Mouse (Mus musculus) liver, embryonic 15.5 days (tissue): ENCODE results near the gene Aicda. TPM values are rescaled to one million over a fixed set of nuclear protein-coding genes. Genes with fewer than 3 reads are reported as not detected.
"Not testable (repeated sequence)": the region's sequence is repeated elsewhere in the genome, so short reads cannot be mapped to it uniquely, and the experiment has no call there.

Source experiments
- ATAC-seq: fragments of 200-750 bp; cut with Nextera tagmentation; 2 replicates; pipeline ENCODE4 v1.8.0; 2017; ENCODE audit warnings: moderate number of reproducible peaks, mild to moderate bottlenecking, moderate library complexity; ENCODE audit not compliant: insufficient read depth
- H3K27ac ChIP-seq: fragments of 300-500 bp; sonication (generic); replicated peaks from 2 replicates; pipeline ENCODE4 v1.5.1; 2015; ENCODE audit warnings: mild to moderate bottlenecking, inconsistent platforms
- H3K27me3 ChIP-seq: fragments of 300-500 bp; sonication (generic); 2 replicates; pipeline ENCODE4 v1.6.1; 2015; ENCODE audit warnings: mild to moderate bottlenecking, inconsistent platforms
- H3K36me3 ChIP-seq: fragments of 300-500 bp; sonication (generic); replicated peaks from 2 replicates; pipeline ENCODE4 v1.6.1; 2015; ENCODE audit warnings: moderate library complexity, mild to moderate bottlenecking, inconsistent platforms
- H3K4me1 ChIP-seq: fragments of 300-500 bp; sonication (generic); replicated peaks from 2 replicates; pipeline ENCODE4 v1.6.1; 2015; ENCODE audit warnings: inconsistent platforms
- H3K4me2 ChIP-seq: fragments of 300-500 bp; sonication (generic); 2 replicates; pipeline ENCODE4 v1.6.1; 2015; ENCODE audit warnings: moderate library complexity, mild to moderate bottlenecking, inconsistent platforms
- H3K4me3 ChIP-seq: fragments of 300-500 bp; sonication (generic); replicated peaks from 2 replicates; pipeline ENCODE4 v1.5.1; 2015; ENCODE audit warnings: mild to moderate bottlenecking, inconsistent platforms
- H3K9ac ChIP-seq: fragments of 300-500 bp; sonication (generic); 2 replicates; pipeline ENCODE4 v1.6.1; 2015; ENCODE audit warnings: moderate library complexity, mild to moderate bottlenecking, inconsistent platforms
- H3K9me3 ChIP-seq: fragments of 300-500 bp; sonication (generic); replicated peaks from 2 replicates; pipeline ENCODE4 v1.6.1; 2016; ENCODE audit warnings: inconsistent platforms
- WGBS: fragments of 180-500 bp; shearing (Covaris S2); methylation state at CpG from one replicate; pipeline ENCODE4 v1.1.7; 2015; ENCODE audit warnings: mixed read lengths; ENCODE audit not compliant: insufficient replicate concordance; 5-methylcytosine and 5-hydroxymethylcytosine counted together
- polyA plus RNA-seq: library from polyadenylated mRNA; unstranded; fragments of >200 nt; fragmentation: Nextera tagmentation; extraction: Ambion mirVana; gene quantifications from 2 replicates; pipeline ENCODE4 v1.2.1, GENCODE M21; 2015

Aicda gene
- polyA plus RNA-seq = not detected in 2 replicates

DNA sequence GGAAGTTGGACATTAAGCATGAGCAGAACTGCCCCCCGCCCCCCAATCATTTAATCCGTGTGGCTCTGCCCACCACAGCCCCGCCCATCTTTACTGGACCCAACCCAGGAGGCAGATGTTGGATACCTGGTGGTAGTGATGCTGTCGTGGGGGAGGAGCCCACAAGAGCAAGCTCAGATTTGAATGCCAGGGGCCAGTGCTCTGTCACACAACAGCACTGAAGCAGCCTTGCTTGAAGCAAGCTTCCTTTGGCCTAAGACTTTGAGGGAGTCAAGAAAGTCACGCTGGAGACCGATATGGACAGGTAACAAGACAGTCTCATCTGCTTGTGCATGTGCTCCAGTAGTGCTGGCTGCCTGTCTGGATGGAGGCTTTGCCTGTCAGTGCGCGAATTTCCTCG, at the start of gene Aicda:
Gene Aicda, plus strand, starts transcription at position 196 of the 400 bp plus-strand sequence.
- no peak within 1 kb of the TSS for H3K9ac ChIP-seq
- no peak within 1 kb of the TSS for H3K4me3 ChIP-seq
- no peaks in the 10 kb centered on the region for H3K36me3 ChIP-seq
- 0 out of 2 replicates have a peak, but pooled peaks cover 4% of the 10 kb centered on the region for H3K27me3 ChIP-seq
- H3K4me2 ChIP-seq = no peak within 1 kb of the TSS
- no peak within 1 kb of the TSS for H3K27ac ChIP-seq
- WGBS = 48% methylated on average over 9 of the region's 9 CpGs
- no peaks in the 10 kb centered on the region for H3K4me1 ChIP-seq
- no peak for ATAC-seq
- H3K9me3 ChIP-seq = no peaks in the 10 kb centered on the region

DNA sequence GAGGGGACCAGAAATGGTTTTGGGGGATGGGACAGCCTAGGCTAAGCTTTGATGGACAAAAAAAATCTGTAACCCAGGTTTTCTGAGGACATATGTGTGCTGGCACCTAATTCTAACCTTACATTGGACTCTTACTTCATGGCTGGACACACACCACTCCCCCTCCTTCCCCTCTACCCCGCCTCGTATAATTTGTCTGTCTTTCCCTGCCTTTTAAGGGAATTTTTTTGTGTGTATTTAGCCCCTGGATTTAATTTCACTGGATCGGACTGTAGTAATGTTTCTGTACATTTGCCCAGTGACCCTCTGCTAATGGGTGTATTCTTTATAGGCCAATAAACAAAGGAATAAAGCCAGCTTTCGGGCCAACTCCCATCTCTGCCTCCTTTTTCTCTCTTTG, 48.6 kb upstream of the Aicda start:
- Histone ChIP-seq H3K9me3 (no peaks in the 10 kb centered on the region), H3K36me3 (no peaks in the 10 kb centered on the region), H3K27ac (no peak overlapping the region), H3K9ac (no peak overlapping the region), H3K4me3 (no peak overlapping the region), H3K27me3 (0 out of 2 replicates have a peak, but pooled peaks cover 4% of the 10 kb centered on the region), H3K4me2 (no peak overlapping the region), H3K4me1 (no peaks in the 10 kb centered on the region)
- WGBS = 61% methylated on average over 4 of the region's 4 CpGs
- ATAC-seq = no peak

DNA sequence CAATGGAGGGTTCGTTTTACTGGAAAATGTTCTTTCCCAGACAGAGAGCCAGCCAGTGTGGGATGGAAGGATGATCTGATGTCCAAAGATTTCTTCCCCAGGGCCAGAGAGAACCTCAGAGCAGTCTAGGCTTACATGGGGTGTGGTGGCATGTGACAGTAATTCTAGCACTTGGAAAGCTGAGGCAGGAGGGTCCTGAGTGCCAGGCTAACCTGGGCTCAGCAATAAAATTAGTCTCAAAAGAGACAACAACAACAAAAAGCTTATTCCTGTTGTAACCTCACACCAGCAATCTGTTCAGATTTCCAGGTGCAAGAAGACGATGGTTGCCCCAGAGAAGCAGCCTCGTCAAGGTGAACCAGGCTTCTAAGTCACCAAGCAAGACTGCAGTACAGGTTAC, 48.1 kb upstream of the Aicda start, which contains the start of gene Mfap5:
Gene Mfap5, plus strand, starts transcription at position 301 of the 400 bp plus-strand sequence.
- ATAC-seq = no peak
- Histone ChIP-seq H3K9me3 (no peaks in the 10 kb centered on the region), H3K4me1 (no peaks in the 10 kb centered on the region), H3K4me2 (no peak within 1 kb of the TSS), H3K9ac (no peak within 1 kb of the TSS), H3K27me3 (0 out of 2 replicates have a peak, but pooled peaks cover 4% of the 10 kb centered on the region), H3K4me3 (no peak within 1 kb of the TSS), H3K36me3 (no peaks in the 10 kb centered on the region), H3K27ac (no peak within 1 kb of the TSS)
- WGBS = 57% methylated on average over 3 of the region's 3 CpGs

GRCm38 (mm10) chr6:122508494-122508893, 45.1 kb upstream of the Aicda start:
- Histone ChIP-seq H3K4me1 (no peaks in the 10 kb centered on the region), H3K27me3 (no peaks in the 10 kb centered on the region), H3K4me2 (no peak overlapping the region), H3K27ac (no peak overlapping the region), H3K9me3 (no peaks in the 10 kb centered on the region), H3K9ac (no peak overlapping the region), H3K4me3 (no peak overlapping the region), H3K36me3 (no peaks in the 10 kb centered on the region)
- 47% methylated on average over 8 of the region's 8 CpGs for WGBS
- no peak for ATAC-seq

- Histone ChIP-seq H3K27ac (no peak overlapping the region), H3K27me3 (no peaks in the 10 kb centered on the region), H3K4me2 (no peak overlapping the region), H3K9me3 (no peaks in the 10 kb centered on the region), H3K4me3 (no peak overlapping the region), H3K4me1 (no peaks in the 10 kb centered on the region), H3K36me3 (no peaks in the 10 kb centered on the region), H3K9ac (no peak overlapping the region)
- no peak for ATAC-seq
- WGBS = 51% methylated on average over 12 of the region's 12 CpGs
These were observed 40.4 kb upstream of the Aicda start for GRCm38 (mm10) chr6:122512914-122513878.

- no peaks in the 10 kb centered on the region for H3K9me3 ChIP-seq
- H3K9ac ChIP-seq = no peak overlapping the region
- H3K36me3 ChIP-seq = no peaks in the 10 kb centered on the region
- no peak overlapping the region for H3K4me2 ChIP-seq
- H3K4me3 ChIP-seq = no peak overlapping the region
- H3K27me3 ChIP-seq = no peaks in the 10 kb centered on the region
- 52% methylated on average over 3 of the region's 3 CpGs for WGBS
- no peaks in the 10 kb centered on the region for H3K4me1 ChIP-seq
- no peak for ATAC-seq
- H3K27ac ChIP-seq = no peak overlapping the region
These were observed 39.3 kb upstream of the Aicda start for GRCm38 (mm10) chr6:122514312-122514711.

DNA sequence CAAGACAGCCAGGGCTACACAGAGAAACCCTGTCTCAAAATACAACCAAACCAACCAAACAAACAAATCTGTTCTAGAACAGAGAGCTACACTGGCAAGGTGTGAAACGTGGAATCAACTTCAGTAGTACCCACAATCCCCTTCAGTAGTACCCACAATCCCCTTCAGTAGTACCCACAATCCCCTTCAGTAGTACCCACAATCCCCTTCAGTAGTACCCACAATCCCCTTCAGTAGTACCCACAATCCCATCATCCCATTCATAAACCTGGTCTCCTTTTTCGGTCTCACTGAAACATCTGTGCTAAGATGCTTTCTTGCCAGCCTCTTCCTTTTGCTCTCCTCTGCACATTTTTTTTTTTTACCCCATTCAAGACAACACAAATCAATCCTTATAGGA, 37.8 kb upstream of the Aicda start:
- H3K4me1 ChIP-seq, H3K36me3 ChIP-seq, H3K4me3 ChIP-seq, H3K9ac ChIP-seq, ATAC-seq, H3K27ac ChIP-seq, H3K4me2 ChIP-seq, H3K9me3 ChIP-seq, H3K27me3 ChIP-seq: not testable (repeated sequence)
- WGBS = 42% methylated on average over 2 of the region's 2 CpGs

DNA sequence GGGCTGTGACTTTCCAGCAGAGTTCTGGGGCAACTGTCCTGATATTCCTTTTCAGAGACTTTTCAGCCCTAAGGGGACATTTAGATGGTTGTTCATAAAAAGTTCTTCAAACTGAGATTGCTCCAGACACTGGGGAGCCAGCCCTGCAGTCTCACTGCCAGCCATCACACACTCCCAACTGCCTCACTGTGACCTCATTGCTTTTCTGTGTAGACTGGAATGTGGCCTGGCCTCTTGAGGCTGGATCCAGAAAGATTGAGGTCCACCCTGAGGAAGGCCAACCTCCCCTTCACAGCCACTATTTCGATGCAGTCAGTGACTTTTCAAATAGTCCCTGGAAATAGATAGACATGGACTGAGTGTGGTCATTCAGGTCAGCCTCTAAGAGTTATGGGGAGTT, 35.9 kb upstream of the Aicda start:
- no peak for ATAC-seq
- H3K9ac ChIP-seq = no peak overlapping the region

GRCm38 (mm10) chr6:122519384-122519783, 34.2 kb upstream of the Aicda start:
- Histone ChIP-seq H3K27ac (no peak overlapping the region), H3K4me3 (no peak overlapping the region), H3K4me1 (no peaks in the 10 kb centered on the region), H3K9me3 (no peaks in the 10 kb centered on the region), H3K27me3 (no peaks in the 10 kb centered on the region; the same call in 1 of the 2 replicates), H3K4me2 (no peak overlapping the region), H3K36me3 (no peaks in the 10 kb centered on the region), H3K9ac (no peak overlapping the region)
- ATAC-seq = no peak
- 29% methylated on average over 2 of the region's 2 CpGs for WGBS

More for the DNA sequence above, 35.9 kb upstream of the Aicda start:
- no peak overlapping the region for H3K4me2 ChIP-seq
- no peak overlapping the region for H3K4me3 ChIP-seq
- WGBS = 65% methylated on average over 1 of the region's 1 CpGs
- no peaks in the 10 kb centered on the region for H3K4me1 ChIP-seq
- H3K27me3 ChIP-seq = no peaks in the 10 kb centered on the region; the same call in 1 of the 2 replicates
- no peaks in the 10 kb centered on the region for H3K36me3 ChIP-seq
- no peaks in the 10 kb centered on the region for H3K9me3 ChIP-seq
- H3K27ac ChIP-seq = no peak overlapping the region

DNA sequence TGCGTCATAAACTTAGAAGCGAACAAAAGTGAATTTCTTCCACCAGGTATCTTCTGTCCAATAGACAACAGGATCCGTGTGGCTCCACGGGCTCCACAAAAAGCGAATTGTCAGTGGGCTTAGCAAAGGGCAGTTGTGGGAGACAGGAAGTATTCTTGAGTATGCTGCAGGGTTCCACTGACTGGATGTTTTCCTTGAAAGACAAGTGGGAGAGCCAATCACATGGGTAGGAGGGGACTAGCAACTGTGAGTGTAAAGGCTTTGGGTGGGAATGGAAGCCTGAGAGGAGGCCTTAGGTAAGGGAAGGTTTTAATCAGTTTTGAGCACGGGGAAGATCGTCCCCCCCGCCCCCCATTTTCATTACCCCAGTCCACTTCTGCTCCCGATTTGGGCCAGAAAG, 31.0 kb upstream of the Aicda start:
- WGBS = 72% methylated on average over 9 of the region's 9 CpGs
- no peak overlapping the region for H3K4me2 ChIP-seq
- no peaks in the 10 kb centered on the region for H3K9me3 ChIP-seq
- no peak for ATAC-seq
- H3K4me3 ChIP-seq = no peak overlapping the region
- no peak overlapping the region for H3K9ac ChIP-seq
- H3K27ac ChIP-seq = no peak overlapping the region
- peaks cover 2% of the 10 kb centered on the region; the same call in 1 of the 2 replicates for H3K27me3 ChIP-seq
- H3K4me1 ChIP-seq = no peaks in the 10 kb centered on the region
- H3K36me3 ChIP-seq = no peaks in the 10 kb centered on the region

GRCm38 (mm10) chr6:122523289-122523688, 30.3 kb upstream of the Aicda start:
- no peak for ATAC-seq

More at GRCm38 (mm10) chr6:122523289-122523688, 30.3 kb upstream of the Aicda start:
- Histone ChIP-seq H3K4me1 (no peaks in the 10 kb centered on the region), H3K4me2 (no peak overlapping the region), H3K36me3 (no peaks in the 10 kb centered on the region), H3K27me3 (peaks cover 9% of the 10 kb centered on the region), H3K4me3 (no peak overlapping the region), H3K9ac (no peak overlapping the region), H3K9me3 (no peaks in the 10 kb centered on the region), H3K27ac (no peak overlapping the region)
- 58% methylated on average over 8 of the region's 8 CpGs for WGBS
